Mouse (Mus musculus): ENCODE results near the gene Sh3bgrl. TPM values are rescaled to one million over a fixed set of nuclear protein-coding genes. Genes with fewer than 3 reads are reported as not detected.

The Sh3bgrl gene
- total RNA-seq, 2 experiments from 2014 or later, result 52.2 to 56.9 TPM

DNA sequence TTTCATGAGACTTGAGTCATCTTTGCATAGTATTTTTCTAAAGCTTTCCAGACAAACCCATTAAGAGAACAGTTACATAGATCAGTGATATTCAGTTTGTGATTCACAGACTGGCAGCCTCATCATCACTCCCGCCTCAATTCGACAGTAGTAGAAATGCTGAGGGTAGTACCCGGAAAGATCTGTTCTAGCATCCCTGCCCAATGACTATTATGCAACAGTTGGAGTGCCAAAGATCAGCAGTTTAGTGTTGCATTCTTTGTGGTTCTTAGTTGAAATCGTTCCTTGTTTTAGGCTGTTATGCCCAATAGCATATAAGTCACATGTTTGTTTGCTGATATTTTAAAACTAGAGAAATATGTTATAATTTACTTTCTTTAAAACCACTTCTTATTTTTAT lies 94.4 kb downstream of the Sh3bgrl start:
- Histone ChIP-seq H3K4me3 (no peak overlapping the region), H3K27ac (no peak overlapping the region)
- intact Hi-C loops (cut with DNase I), result no loop called here
- TF ChIP-seq CTCF (IDR thresholded peaks at IDR 0.05), result no peak
- DNase-seq (ENCODE audit: extremely low spot score in 1 of 2, low spot score in 2 of 2), result no peak

DNA sequence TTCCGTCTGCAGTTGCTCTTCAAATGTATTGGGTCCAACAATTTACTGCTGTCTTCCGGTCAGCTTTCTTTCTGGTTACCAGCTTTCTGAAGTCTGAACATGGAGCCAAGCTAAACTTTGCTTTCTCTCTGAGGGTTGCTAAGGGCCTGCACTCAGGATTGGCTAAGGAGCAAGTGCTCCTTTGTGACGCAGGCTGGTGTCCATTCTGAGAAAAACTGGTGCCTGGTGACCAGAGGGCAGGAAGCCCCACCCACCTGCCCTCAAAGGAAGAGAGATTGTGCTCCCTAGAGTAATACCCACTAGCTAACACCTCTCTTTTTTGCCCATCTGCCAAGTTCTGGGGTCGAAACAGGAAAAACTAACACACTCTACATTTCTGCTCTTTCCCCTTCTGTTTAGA lies 95.8 kb downstream of the Sh3bgrl start:
- DNase-seq (ENCODE audit: extremely low spot score in 1 of 2, low spot score in 2 of 2), result no peak
- no peak overlapping the region for H3K27ac ChIP-seq
- TF ChIP-seq CTCF (IDR thresholded peaks at IDR 0.05), result no peak
- intact Hi-C loops (cut with DNase I), result no loop called here
- no peak overlapping the region for H3K4me3 ChIP-seq

DNA sequence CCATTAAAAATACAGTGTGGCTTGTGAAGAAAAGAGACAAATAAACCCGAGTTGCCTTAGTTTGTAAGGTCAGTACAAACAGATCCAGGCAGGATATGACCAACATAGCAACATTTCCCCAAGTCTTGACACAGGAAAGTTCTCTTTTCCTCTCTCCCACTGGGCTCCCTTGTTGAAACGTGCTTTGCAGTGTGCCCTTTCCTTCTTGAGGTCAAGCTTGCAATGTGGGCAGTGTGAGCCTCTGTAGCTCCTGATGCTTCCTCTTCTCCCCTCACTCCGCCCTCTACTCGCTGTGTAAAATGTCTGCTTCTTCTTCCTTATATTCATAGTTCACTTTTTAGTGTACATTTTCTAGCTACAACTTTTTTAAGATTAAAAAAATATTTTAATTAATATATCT lies 96.3 kb downstream of the Sh3bgrl start:
- intact Hi-C loops (cut with DNase I), result no loop called here
- Histone ChIP-seq H3K4me3 (no peak overlapping the region), H3K27ac (no peak overlapping the region)
- DNase-seq (ENCODE audit: extremely low spot score in 1 of 2, low spot score in 2 of 2), result no peak
- TF ChIP-seq CTCF (IDR thresholded peaks at IDR 0.05), result no peak

DNA sequence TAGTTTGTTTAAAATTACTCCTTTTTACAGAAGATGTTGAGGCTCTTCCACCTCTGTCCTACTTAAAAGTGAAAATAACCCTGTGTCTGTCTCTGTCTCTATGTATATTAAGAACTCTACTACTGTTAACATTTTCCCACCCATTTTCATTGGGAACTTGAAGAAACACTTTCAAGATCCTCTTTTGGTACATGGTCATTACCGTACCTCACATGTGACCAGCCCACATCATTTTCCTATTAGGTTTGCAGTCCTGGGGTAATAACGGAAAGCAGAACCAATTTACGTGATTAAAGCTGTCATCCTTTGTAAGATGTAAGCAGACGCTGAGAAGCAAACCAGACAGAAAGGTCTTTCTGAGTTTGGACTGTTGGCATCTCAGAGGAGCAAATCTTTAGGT lies 101.3 kb downstream of the Sh3bgrl start, which contains the start of gene Gm6377:
Gene Gm6377, plus strand, starts transcription at position 289 of the 400 bp plus-strand sequence.
- no peak for TF ChIP-seq CTCF (IDR thresholded peaks at IDR 0.05)
- DNase-seq (ENCODE audit: extremely low spot score in 1 of 2, low spot score in 2 of 2), result no peak
- no peak within 1 kb of the TSS for H3K4me3 ChIP-seq
- no peak within 1 kb of the TSS for H3K27ac ChIP-seq
- intact Hi-C loops (cut with DNase I), result no loop called here

DNA sequence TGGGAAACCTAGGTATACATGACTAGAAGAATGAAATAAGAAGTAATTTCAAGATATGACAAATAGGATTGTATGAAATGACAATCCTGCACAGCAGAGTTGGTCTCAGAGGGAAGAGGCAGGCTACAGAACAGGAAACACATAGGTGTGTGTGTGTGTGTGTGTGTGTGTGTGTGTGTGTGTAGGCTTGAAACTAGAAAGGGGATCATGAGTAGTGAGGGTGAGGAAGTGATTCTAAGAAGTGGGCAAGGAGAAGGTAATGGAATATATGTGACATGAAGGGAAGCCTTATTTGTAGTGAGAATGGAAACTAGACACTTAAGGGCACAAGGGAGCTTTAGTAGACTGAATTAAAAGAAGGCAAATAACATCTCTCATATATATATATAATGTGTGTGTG lies 112.7 kb downstream of the Sh3bgrl start:
- intact Hi-C loops (cut with DNase I), result no loop called here
- DNase-seq (ENCODE audit: extremely low spot score in 1 of 2, low spot score in 2 of 2), result no peak
- Histone ChIP-seq H3K4me3 (no peak overlapping the region), H3K27ac (no peak overlapping the region)
- no peak for TF ChIP-seq CTCF (IDR thresholded peaks at IDR 0.05)

DNA sequence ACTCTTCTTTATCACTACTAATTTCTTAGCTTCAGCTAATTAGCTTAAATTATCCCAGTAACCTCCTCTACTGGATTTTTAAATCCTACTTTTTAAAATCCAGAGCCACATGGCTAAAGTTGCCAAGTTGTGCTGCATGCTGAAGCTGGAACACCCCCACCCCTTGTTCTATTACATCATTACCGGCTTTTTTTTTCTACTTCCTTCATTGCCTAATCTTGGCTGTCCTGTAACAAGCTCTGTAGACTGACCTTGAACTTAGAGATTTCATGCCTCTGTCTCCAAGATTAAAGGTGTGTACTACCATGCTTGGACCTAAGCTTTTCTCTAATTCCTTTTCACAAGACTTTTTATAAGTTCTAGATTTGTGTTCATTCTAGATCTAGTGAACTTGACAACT lies 133.6 kb downstream of the Sh3bgrl start:
- intact Hi-C loops (cut with DNase I), result no loop called here
- no peak for TF ChIP-seq CTCF (IDR thresholded peaks at IDR 0.05)
- H3K4me3 ChIP-seq, result no peak overlapping the region
- no peak for DNase-seq (ENCODE audit: extremely low spot score in 1 of 2, low spot score in 2 of 2)
- H3K27ac ChIP-seq, result no peak overlapping the region

DNA sequence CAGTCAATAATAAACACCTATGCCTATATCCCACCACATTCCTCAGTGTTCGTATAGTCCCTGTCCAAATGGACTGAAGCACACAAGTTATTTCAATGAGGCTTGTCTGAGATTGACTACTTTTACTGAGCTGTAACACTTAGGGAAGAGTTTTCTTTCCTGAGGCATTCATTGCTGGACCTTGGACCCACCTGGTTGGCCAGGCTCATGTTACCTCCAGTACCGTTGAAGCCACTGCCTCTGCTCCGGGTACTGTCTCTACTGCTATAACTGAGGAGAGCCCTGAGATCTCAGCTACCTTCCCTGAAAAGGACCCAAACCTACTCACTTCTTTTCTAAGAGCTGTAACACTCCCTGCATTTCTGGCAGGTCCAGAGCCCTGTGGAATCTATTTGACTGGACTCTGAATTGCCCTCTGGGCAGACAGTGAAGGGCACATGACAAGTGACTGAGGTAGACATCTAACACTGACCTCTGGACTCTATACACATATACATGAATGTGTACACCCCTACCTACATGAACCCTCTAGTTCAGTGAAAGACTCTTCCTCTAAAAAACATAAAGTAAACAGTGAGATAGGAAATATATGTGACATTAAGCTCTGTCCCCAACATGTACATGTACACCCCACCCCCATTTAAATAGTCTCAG lies 140.3 kb downstream of the Sh3bgrl start:
- intact Hi-C loops (cut with DNase I), result loop anchor here (10.0 kb wide), 1 partner anchor 141 kb away; the partner anchor contains the start of gene Sh3bgrl
- no peak for TF ChIP-seq CTCF (IDR thresholded peaks at IDR 0.05)
- H3K27ac ChIP-seq, result no peak overlapping the region

DNA sequence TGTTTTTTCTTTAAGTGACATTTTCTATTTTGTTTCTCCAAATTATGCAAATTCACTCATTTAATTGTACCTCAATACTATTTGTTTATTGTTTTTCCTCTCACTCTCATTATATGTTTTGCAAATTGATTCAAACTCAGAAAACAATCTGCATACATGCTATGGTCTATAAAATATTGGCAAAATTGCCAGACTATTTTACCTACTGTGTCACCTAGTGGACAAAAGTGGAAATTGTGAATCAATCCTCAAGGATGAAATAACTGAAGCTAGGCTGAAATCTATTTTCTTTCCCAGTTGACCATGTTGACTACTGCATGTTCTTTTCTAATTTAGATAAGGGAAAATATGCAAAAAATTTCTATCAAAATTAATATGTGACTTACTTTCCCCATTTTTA lies 143.0 kb downstream of the Sh3bgrl start:
- peak; percentile 61 for TF ChIP-seq CTCF (IDR thresholded peaks at IDR 0.05)
- intact Hi-C loops (cut with DNase I), result loop anchor here (10.0 kb wide), 1 partner anchor 143 kb away; the partner anchor contains the start of gene Sh3bgrl
- H3K4me3 ChIP-seq, result no peak overlapping the region
- no peak for DNase-seq (ENCODE audit: extremely low spot score in 1 of 2, low spot score in 2 of 2)
- H3K27ac ChIP-seq, result no peak overlapping the region

More for the DNA sequence above, 140.3 kb downstream of the Sh3bgrl start:
- H3K4me3 ChIP-seq, result no peak overlapping the region
- DNase-seq (ENCODE audit: extremely low spot score in 1 of 2, low spot score in 2 of 2), result no peak

Other genes starting within 250 kb of the Sh3bgrl start
- 1 to 10 TPM; 4.9 to 5.0 TPM for gene Hmgn5, start 82.0 kb upstream of the Sh3bgrl start, total RNA-seq (2021)
- gene Gm6377, start 101.4 kb downstream of the Sh3bgrl start, total RNA-seq (2021), result not detected